Mouse (Mus musculus) ES-E14 (cell line): ENCODE results near the gene Thap11.

Experiments
- CHD2 ChIP-seq: IDR thresholded peaks from 2 replicates; pipeline ENCODE4 v1.6.1; 2014; ENCODE audit warnings: mild to moderate bottlenecking, low read depth, low read length, inconsistent platforms
- HCFC1 ChIP-seq: IDR thresholded peaks from 2 replicates; pipeline ENCODE4 v1.6.1; 2012; ENCODE audit warnings: low read length, inconsistent platforms, borderline replicate concordance; ENCODE audit not compliant: insufficient read depth
- MAFK ChIP-seq: IDR thresholded peaks from 2 replicates; pipeline ENCODE4 v1.6.1; 2014; ENCODE audit warnings: mild to moderate bottlenecking, low read depth, low read length, inconsistent platforms; ENCODE audit not compliant: insufficient read depth
- ZC3H11A ChIP-seq: IDR thresholded peaks from 2 replicates; pipeline ENCODE4 v1.6.1; 2012; ENCODE audit warnings: low read depth, mild to moderate bottlenecking, inconsistent platforms, low read length, borderline replicate concordance

DNA sequence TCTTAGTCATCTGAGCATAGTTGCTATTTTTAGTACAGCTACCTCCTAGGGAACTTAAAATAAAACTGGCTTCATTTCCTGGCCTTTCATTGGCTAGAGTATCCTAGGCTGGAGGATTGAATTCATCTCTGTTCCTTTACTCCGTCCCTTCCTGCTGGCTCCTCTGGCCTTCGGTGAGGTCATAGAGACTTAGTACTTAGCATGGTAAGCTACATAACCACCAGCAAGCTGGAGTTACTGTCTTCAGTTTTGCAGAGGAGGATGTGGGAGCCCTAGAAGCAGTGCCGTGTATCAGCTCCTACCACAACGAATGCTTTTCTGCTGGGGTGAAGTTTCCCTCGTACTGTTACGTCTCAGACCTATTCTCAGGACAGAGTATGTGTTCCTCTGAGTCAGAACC, 19.4 kb downstream of the Thap11 start:
- TF ChIP-seq CHD2 = no peak
- TF ChIP-seq MAFK = no peak
- TF ChIP-seq HCFC1 = no peak
- no peak for TF ChIP-seq ZC3H11A
